Mouse (Mus musculus) layer of hippocampus, postnatal 36 days (tissue): ENCODE results near the gene Agpat3. TPM values are rescaled to one million over a fixed set of nuclear protein-coding genes. Genes with fewer than 3 reads are reported as not detected.
A peak's percentile ranks its signal among the peaks of the same experiment; 100 is the strongest.

ENCODE experiments used
- DNase-seq, 2 experiments: peaks; one replicate each; pipeline ENCODE4 v3.0.0; 2022
- total RNA-seq, 2 experiments: library from RNA; stranded (reverse); gene quantifications; 2 replicates each; pipeline ENCODE4 v1.2.3; 2021

Agpat3 gene
- total RNA-seq, 2 experiments from 2014 or later: 207 to 225 TPM

- no peak for DNase-seq
Measured at GRCm38 (mm10) chr10:78296371-78296770, 55.9 kb downstream of the Agpat3 start.

- DNase-seq: no peak
Measured at GRCm38 (mm10) chr10:78293576-78293975, 58.7 kb downstream of the Agpat3 start.

GRCm38 (mm10) chr10:78292381-78292780 is 59.9 kb downstream of the Agpat3 start:
- no peak for DNase-seq

GRCm38 (mm10) chr10:78290730-78291535 is 61.4 kb downstream of the Agpat3 start:
- no peak for DNase-seq

GRCm38 (mm10) chr10:78288896-78289295 is 63.4 kb downstream of the Agpat3 start:
- DNase-seq: no peak

GRCm38 (mm10) chr10:78288135-78288534 is 64.2 kb downstream of the Agpat3 start:
- DNase-seq: no peak

GRCm38 (mm10) chr10:78287465-78288132 is 64.7 kb downstream of the Agpat3 start:
- DNase-seq: no peak

GRCm38 (mm10) chr10:78285959-78286358 is 66.3 kb downstream of the Agpat3 start:
- no peak for DNase-seq

- DNase-seq: no peak
Measured at GRCm38 (mm10) chr10:78285409-78285808, 66.9 kb downstream of the Agpat3 start.

- DNase-seq: no peak
Measured at GRCm38 (mm10) chr10:78284812-78285211, 67.5 kb downstream of the Agpat3 start.

GRCm38 (mm10) chr10:78282411-78282810 is 69.9 kb downstream of the Agpat3 start:
- DNase-seq: no peak

- no peak for DNase-seq
Measured at GRCm38 (mm10) chr10:78280486-78280885, 71.8 kb downstream of the Agpat3 start.

- peak; percentile 29 to 35 for DNase-seq
Measured at GRCm38 (mm10) chr10:78279210-78279609, 73.1 kb downstream of the Agpat3 start.

GRCm38 (mm10) chr10:78277835-78278234 is 74.5 kb downstream of the Agpat3 start:
- no peak for DNase-seq

- no peak for DNase-seq
Measured at GRCm38 (mm10) chr10:78276242-78276641, 76.0 kb downstream of the Agpat3 start.

- DNase-seq: no peak
Measured at GRCm38 (mm10) chr10:78272932-78273331, 79.4 kb downstream of the Agpat3 start.

- DNase-seq: no peak
Measured at GRCm38 (mm10) chr10:78265881-78266280, 86.4 kb downstream of the Agpat3 start.

- no peak for DNase-seq
Measured at GRCm38 (mm10) chr10:78264735-78265134, 87.6 kb downstream of the Agpat3 start.

- DNase-seq: no peak
Measured at GRCm38 (mm10) chr10:78260916-78261650, 91.2 kb downstream of the Agpat3 start.

- DNase-seq: no peak
Measured at GRCm38 (mm10) chr10:78260322-78260721, 92.0 kb downstream of the Agpat3 start.

GRCm38 (mm10) chr10:78259702-78260101 is 92.6 kb downstream of the Agpat3 start:
- no peak for DNase-seq

GRCm38 (mm10) chr10:78259230-78259629 is 93.1 kb downstream of the Agpat3 start:
- DNase-seq: no peak

GRCm38 (mm10) chr10:78258142-78258675 is 94.1 kb downstream of the Agpat3 start:
- DNase-seq: no peak
